Mouse (Mus musculus): ENCODE measurements around the gene Ndufa8.

Gene Ndufa8

GRCm38 (mm10) chr2:35993481-35993880 is 55.7 kb downstream of the Ndufa8 start:
- in situ Hi-C loops (cut with MboI, MseI), result no loop called here

- in situ Hi-C loops (cut with MboI, MseI), result no loop called here
Observed at GRCm38 (mm10) chr2:35992259-35992658, 56.9 kb downstream of the Ndufa8 start.
